ENCODE assay signal across 8 mouse cellular contexts in genomic region chr2:6074891-6075529, GRCm38 (mm10). TPM values are rescaled to one million over a fixed set of nuclear protein-coding genes. Genes with fewer than 3 reads are reported as not detected.
DNase-seq lines count a peak whose midpoint lies in the region; ATAC-seq lines count a peak whose summit lies in the region.

No protein-coding gene starts in this region.

- H3K27ac ChIP-seq in heart, embryonic 10.5 days, result peak overlapping the region; percentile 73
- H3K27ac ChIP-seq in forebrain, embryonic 13.5 days, result no peak overlapping the region
- H3K27ac ChIP-seq in midbrain, embryonic 13.5 days, result no peak overlapping the region

- ATAC-seq in forebrain, embryonic 13.5 days, result no peak
- ATAC-seq in midbrain, embryonic 13.5 days, result no peak

- no peak overlapping the region for H3K4me3 ChIP-seq in heart, embryonic 10.5 days
- H3K4me3 ChIP-seq in forebrain, embryonic 13.5 days, result no peak overlapping the region
- no peak overlapping the region for H3K4me3 ChIP-seq in midbrain, embryonic 13.5 days (replicated peaks)

- no peaks in the 10 kb centered on the region for H3K36me3 ChIP-seq in heart, embryonic 10.5 days
- H3K36me3 ChIP-seq in forebrain, embryonic 13.5 days (ENCODE audit: poor library complexity, severe bottlenecking), result no peaks in the 10 kb centered on the region
- H3K36me3 ChIP-seq in midbrain, embryonic 13.5 days, result no peaks in the 10 kb centered on the region

- peaks cover 14% of the 10 kb centered on the region for H3K27me3 ChIP-seq in heart, embryonic 10.5 days (ENCODE audit: insufficient read depth, poor library complexity, severe bottlenecking)
- H3K27me3 ChIP-seq in forebrain, embryonic 13.5 days, result no peaks in the 10 kb centered on the region
- H3K27me3 ChIP-seq in midbrain, embryonic 13.5 days, result no peaks in the 10 kb centered on the region

- no peak overlapping the region for H3K9ac ChIP-seq in forebrain, embryonic 13.5 days
- no peak overlapping the region for H3K9ac ChIP-seq in midbrain, embryonic 13.5 days (replicated peaks)

- 47% methylated on average over 10 of the region's 10 CpGs for WGBS in heart, embryonic 10.5 days
- WGBS in forebrain, embryonic 13.5 days, result 78% methylated on average over 10 of the region's 10 CpGs
- 81% methylated on average over 10 of the region's 10 CpGs for WGBS in midbrain, embryonic 13.5 days

- DNase-seq in ovary, postnatal 36 days (ENCODE audit: low spot score), result peak; percentile 53
- DNase-seq in ovary, postnatal 10 days (ENCODE audit: low spot score), result no peak
- DNase-seq in heart, embryonic 10.5 days (ENCODE audit: low spot score), result peak; percentile 83
- DNase-seq in kidney, postnatal 4 days, result peak; percentile 74 to 80
- peak; percentile 53 for DNase-seq in testis, postnatal 14 days (ENCODE audit: low spot score)
- no peak for DNase-seq in cerebellum, adult 9-10 months

- H3K9me3 ChIP-seq in heart, embryonic 10.5 days, result no peaks in the 10 kb centered on the region
- no peaks in the 10 kb centered on the region for H3K9me3 ChIP-seq in forebrain, embryonic 13.5 days (replicated peaks)
- H3K9me3 ChIP-seq in midbrain, embryonic 13.5 days, result no peaks in the 10 kb centered on the region

- H3K4me2 ChIP-seq in forebrain, embryonic 13.5 days, result no peak overlapping the region
- H3K4me2 ChIP-seq in midbrain, embryonic 13.5 days (replicated peaks), result no peak overlapping the region

- peaks cover 38% of the 10 kb centered on the region for H3K4me1 ChIP-seq in heart, embryonic 10.5 days
- peaks cover 4% of the 10 kb centered on the region; the same call in 1 of the 2 replicates for H3K4me1 ChIP-seq in forebrain, embryonic 13.5 days
- 0 out of 2 replicates have a peak, but pooled peaks cover 8% of the 10 kb centered on the region for H3K4me1 ChIP-seq in midbrain, embryonic 13.5 days (replicated peaks)

RNA-seq across cellular contexts. Expression of gene Proser2, which starts 55.0 kb away (rescaled TPM):
- polyA plus RNA-seq in heart, embryonic 10.5 days (2016; fragmentation: Nextera tagmentation; extraction: Ambion mirVana), result 11.0 and 12.6 TPM in 2 replicates
- 1.9 and 2.4 TPM in 2 replicates for polyA plus RNA-seq in forebrain, embryonic 13.5 days (2015; fragmentation: Nextera tagmentation; extraction: Ambion mirVana)
- 3.3 and 3.4 TPM in 2 replicates for polyA plus RNA-seq in midbrain, embryonic 13.5 days (2015; fragmentation: Nextera tagmentation; extraction: Ambion mirVana)

Comparison
In these comparisons a context has a peak if more than half of its experiments do, and no peak if none do; other contexts are left out.
1. DNase-seq: peak in ovary, postnatal 36 days (single experiment), heart, embryonic 10.5 days (single experiment), kidney, postnatal 4 days (2 of 2) and testis, postnatal 14 days (single experiment); none in ovary, postnatal 10 days (single experiment) and cerebellum, adult 9-10 months (single experiment).